Mouse (Mus musculus) naive thymus-derived CD4-positive, alpha-beta T cell, adult 2 months (primary cell): ENCODE data around the gene Smpd4.

Experiments used
- DNase-seq: peaks from one replicate; pipeline ENCODE4 v3.0.0-alpha.2; 2011; ENCODE audit warnings: low read depth

Smpd4 gene

DNA sequence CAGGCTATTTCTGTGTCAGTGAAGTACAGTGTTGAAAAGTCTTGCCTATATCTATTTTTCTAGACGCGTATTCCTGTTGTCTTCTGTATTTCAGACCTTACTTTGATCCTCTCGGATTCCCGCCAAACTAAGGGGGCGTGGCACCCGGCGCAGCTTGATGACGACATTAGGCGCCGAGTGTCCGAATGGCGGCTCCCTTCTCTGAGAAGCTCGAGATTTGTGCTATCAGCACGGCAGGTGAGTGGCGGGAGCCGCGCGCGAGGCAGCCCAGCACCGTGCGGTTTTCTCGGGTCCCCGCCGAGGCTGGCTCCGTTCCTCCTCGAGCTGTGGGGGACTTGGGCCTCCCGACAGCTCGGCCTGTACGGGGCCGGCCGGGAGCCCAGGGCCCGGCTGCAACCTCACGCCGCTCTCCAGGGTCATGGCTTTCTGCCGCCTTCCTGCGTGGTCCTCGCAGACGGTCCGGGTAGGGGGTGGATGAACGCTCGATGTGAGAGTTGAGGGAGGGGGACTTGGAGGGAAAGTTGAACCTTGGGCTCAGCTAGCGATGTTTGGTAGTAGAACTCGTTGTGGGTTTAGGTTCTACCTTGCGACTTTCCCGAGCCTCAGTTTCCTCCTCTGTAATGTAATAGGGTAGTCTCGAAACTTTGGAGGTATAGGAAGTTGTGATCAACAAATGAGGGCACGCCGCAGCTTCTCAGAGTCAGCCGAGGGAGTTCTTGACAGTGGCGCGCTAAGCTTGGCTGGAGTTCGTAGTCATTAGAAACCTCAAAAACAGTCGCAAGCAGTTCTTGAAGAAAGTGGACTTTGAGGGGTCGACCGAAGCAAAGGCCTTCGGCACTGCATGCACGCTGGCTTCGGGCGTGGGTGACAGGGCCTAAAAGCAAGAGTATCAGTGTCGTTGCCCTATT lies at the start of gene Smpd4:
Gene Smpd4 (plus strand): TSS at position 157 of the 908 bp plus-strand sequence.
- peak; percentile 92 for DNase-seq

DNA sequence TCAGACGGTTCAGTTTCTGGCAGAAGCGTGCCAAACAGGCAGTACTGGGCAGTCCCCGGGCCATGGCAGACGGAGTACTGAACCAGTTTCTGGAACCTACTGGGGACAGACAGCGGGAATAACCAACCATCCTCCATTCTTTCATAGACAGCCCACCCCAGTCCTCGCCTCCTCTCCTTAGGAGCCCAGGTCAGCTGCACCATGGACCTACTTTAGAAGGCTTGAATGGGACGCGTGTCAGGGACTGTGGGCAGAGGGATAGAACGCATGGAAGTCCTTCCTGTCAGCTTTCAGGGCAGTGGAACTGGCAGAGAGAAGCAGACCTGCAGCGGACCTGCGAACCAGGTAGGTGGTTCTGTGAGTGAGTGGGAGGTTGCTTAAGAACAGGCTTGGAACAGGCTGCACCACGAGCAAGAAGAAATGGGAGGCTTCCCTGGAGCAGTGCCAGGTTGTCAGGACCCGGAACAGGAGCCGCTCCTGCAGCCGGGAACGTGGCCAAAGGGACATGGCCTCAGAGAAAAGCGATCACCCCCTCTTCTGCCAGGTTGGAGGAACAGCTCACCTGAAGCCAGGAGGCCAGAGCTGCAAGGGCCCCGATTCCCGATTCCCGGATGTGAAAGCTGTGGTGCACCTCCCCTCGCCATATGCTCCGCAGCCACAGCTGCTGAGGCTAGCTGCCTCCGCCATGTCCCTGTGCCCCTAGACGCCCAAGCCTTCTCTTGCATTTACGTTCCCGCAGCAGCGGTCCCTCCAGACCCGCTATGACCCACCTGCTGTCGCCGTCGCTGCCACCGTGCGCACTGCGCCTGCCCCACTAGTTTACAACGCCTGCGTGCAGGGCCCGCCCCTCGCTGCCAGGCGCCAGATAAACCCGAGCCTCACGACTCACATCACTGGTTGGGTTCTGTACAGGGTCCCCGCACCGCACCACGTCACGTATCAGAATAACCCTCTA lies 43.0 kb upstream of the Smpd4 start:
- peak; percentile 23 for DNase-seq

DNA sequence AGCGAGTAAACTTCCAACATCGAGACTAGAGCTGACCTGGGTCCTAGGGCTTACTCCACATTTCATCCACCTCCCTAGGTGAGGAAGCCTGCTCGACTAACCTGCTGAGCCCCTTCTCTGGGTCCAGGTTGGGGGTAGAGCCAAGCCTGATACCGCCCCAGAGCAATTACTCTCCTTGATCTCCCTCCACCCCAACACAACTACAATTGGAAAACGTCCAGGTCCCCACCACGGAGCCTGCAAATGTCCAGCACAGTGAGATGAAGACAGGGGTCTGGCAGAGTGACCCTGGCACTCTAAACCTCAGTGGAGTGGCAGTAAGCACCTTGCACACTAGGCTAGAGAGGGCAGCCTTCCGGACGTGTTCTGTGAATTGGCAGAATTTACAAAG lies 42.3 kb upstream of the Smpd4 start:
- no peak for DNase-seq

DNA sequence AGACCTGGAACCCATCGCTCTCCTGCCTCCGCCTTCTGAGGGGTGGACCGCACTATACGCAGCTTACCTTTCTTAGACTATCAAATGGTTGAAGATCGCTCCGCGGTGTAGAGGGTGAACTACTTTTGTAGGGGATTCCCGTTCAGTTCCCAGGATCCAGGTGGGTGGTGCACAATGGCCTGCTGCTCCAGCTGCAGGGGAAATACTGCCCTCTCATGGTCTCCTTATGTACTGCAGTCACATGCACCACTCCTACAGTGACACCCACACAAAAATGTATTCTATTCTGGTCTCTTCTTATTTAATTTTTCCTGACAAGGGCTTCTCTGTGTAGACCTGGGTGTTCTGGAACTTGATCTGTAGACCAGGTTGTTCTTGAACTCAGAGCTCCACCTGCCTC lies 36.1 kb upstream of the Smpd4 start, which contains the start of gene Slc7a4:
Gene Slc7a4 (minus strand): TSS at position 151 of the 400 bp plus-strand sequence.
- peak; percentile 39 for DNase-seq

DNA sequence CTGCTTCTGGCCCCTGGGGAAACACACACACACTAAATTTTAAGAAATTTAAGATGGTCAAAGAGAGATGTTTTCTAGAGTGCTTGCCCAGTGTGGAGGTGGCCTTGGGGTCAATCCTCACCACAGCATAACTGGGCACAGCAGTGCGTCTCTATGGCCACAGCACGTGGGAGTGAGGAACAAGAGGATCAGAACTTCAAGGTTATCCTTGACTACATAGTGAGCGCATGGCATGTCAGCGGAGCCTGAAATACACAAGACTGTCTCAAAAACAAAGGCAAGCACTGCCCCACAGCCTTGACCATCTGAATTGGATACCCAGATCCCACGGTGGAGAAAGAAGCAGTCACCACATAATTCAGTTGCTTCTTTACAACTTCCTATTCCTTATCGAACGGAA lies 34.6 kb upstream of the Smpd4 start:
- DNase-seq = no peak

DNA sequence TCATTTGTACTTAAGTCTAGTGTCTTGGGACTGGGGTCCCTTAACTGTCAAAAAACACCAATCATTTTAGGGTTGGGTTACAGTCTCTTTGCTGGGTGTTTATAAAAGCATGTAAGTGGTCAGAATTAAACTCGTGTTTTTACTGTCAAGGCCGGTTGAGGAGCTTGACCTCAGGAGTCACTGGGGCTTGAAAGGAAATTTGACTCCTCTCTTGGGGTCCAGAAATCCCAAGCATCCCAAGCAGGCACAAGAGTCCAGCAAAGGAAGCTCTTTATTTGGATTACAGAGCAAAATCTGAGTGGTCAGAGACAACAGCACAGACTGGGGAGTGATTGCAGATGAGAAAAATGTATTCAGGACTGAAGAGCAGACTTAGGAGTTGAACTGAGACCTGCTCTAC lies 28.4 kb upstream of the Smpd4 start:
- no peak for DNase-seq

DNA sequence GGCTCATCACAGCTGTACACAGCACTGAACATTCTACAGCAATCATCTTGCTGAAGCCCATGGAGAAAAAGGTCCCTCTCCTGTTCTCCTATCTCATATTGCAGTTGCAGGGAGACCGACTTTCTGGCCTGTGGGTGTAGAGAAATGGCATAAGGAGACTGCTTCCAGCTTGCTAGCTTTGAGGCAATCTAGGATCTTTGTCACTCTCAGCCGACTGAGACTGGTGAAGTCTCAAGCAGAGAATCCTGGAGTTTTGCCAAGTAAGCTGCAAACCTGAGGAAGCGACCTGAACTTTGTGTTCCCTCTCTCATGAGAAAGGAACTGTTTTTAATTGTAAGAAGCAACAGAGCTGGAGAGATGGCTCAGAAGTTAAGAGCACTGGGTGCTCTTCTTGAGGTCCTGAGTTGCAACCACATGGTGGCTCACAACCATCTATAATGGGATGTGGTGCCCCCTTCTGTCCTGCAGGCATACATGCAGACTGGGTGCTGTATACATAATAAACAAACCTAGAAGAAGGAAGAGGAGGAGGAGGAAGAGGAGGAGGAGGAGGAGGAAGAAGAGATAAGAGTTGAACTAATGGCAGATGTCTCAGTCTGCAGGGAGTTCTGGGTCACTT lies 18.1 kb upstream of the Smpd4 start:
- no peak for DNase-seq

DNA sequence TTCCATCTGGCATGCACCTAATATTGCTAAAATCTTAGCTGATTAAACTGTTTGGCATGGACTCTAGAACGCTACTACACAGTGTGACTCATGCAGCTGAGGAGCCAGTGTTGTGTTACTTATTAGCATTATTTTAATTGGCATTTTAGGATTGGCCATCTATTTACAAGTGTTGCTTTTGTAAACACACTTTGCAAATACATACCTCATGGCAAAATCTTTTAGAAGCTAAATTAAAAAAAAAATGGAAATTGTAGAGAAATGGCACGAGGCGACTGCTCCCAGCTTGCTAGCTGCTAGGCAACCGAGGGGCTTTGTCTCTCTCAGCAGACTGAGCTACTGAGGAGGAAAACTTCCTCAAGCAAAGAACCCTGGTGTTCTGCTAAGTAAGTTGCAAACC lies 14.2 kb upstream of the Smpd4 start:
- no peak for DNase-seq

DNA sequence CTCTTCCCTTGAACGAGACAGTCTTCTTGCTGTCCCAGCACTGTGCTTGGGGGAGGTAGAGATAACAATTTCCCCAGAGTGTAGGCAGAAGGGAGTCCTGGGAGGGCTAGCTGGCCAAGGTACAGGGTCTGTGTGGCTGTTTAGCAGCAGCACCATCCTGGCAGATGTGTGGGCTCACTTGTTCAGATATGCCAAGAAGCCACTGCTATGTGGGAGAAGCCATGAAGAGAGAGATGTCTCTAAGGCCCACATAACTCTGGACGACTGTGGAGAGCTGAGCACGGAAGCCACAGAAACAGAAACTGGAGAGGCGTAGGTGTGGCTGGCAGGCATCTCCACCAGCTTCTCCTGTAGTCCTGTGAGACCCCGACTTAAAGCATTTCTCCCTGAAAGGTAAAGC lies 13.5 kb upstream of the Smpd4 start:
- no peak for DNase-seq

DNA sequence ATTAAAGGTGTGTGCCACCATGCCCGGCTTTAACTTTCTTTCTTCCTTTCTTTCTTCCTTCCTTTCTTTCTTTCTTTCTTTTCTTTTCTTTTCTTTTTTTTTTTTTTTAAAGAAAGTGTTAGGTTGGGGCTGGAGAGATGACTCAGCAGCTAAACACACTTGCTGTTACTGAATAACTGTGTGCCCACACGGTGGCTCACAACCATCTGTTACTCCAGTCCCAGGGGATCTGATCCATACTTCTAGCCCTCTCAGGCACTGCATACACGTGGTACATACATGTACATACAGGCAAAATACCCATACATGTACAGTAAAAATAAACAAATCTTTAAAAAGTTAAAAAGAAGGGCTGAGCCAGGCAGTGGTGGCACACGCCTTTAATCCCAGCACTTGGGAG lies 7.8 kb upstream of the Smpd4 start:
- no peak for DNase-seq

DNA sequence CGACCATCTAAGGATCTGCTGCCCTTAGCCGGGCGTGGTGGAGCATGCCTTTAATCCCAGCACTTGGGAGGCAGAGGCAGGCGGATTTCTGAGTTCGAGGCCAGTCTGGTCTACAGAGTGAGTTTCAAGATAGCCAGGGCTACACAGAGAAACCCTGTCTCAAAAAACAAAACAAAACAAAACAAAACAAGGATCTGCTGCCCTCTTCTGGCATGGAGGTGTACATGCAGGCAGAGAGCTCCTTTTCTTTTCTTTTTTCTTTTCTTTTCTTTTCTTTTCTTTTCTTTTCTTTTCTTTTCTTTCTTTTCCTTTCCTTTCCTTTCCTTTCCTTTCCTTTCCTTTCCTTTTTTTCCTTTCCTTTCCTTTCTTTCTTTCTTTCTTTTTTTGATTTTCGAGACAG lies 4.4 kb upstream of the Smpd4 start:
- DNase-seq = peak; percentile 38

DNA sequence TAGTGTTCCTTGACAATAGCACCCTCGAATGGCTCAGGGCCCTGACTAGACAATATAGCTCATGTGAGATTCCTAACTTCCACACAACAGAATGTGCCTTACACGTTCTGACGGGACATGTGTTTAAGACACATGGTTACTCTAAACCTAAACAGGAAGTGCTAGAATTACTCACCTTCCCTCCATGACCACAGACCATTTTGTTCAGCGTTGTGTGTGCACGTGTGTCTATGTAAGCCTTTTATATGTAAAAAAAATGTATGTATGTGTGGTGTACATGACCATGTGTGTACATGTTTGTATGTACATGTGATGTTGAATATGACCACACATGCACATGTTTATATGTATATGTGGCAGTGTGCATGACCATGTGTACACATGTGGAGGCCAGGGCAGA lies 2.9 kb upstream of the Smpd4 start:
- DNase-seq = no peak

DNA sequence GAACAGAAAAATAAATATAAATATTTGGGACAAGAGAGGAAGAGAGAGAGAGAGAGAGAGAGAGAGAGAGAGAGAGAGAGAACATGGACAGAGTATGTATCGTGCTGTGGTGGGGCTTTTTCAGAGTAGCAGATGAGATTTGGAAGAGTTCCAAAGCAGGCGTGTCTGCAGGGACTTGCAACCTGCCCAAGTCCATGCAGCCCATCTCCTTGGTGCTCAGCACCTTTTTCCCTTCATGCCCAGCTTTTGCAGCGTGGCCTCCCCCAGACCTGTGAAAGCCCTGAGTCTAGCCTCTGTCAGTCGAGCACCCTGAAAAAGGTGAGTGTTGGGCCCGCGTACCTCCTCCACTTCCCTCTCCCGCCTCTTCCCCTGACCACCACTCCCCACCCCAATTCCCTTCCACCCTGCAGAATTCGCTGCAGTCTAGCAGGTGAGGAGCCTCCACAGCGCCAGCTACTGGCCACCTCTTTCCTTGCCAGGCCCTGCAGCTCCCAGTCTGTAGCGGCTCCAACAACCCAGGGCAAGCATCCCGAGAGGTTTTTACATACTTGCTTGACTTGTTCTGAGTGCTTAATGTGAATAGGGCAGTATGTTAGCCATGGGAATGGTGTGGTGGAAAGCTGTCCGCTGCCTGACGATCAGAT lies 1.1 kb upstream of the Smpd4 start:
- peak; percentile 65 for DNase-seq

DNA sequence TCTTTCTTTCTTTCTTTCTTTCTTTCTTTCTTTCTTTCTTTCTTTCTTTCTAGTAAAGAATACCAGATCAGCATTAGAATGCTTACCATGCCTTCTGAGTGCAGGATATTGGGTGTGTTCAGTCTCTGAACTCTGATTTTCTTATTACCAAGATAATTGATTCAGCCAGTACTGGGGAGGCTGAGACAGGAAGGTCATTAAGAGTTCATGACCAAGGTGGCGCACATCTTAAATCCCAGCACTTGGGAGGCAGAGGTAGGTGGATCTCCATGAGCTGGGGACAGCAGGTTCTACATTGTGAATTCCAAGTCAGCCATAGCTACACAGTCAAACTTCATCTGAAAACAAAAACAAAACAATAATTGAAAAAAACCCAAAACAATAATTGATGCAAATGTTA lies 2.8 kb downstream of the Smpd4 start:
- no peak for DNase-seq

DNA sequence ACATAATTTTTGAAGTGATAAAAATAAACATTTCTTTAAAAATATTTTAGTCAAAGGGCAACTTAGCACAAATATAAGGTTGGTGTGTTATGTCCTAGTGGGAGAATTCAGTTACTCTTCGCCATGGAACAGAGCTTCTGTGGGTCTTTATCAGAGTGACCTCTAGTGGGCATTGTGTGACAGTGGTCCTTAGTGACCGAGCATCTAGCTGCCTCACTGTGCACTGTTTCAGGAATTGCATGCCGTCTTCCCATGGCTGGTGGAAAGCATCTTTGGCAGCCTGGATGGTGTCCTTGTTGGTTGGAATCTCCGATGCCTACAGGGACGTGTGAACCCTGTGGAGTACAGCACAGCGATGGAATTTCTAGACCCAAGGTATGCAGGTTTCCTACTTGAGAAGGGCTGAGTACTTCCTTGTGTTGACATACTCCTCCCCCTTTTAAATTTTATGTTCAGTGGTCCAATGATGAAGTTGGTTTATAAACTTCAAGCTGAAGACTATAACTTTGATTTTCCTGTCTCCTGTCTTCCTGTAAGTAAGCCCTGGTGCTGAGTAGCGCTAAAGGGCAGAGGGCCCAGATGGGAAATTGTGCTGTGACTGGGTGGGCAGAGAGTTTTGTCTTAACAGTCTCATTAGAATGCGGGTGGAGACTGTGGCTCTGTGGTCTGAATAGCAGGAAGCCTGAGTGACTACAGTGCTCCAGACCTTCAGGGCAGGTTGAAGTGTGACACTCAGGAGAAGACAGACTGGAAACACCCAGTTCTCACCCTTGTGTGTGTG lies 6.5 kb downstream of the Smpd4 start:
- no peak for DNase-seq

DNA sequence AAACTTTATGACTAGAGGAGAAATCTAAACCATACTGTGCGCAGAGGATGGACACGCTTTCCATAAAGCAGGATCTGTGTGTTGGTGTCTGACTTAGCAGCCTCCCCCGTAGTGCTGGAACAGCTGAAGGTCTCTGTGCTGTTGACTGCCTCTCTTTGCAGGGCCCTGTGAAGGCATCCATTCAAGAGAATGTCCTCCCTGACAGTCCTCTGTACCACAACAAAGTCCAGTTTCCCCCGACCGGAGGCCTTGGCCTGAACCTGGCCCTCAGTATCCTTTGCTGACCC lies 7.1 kb downstream of the Smpd4 start:
- no peak for DNase-seq

DNA sequence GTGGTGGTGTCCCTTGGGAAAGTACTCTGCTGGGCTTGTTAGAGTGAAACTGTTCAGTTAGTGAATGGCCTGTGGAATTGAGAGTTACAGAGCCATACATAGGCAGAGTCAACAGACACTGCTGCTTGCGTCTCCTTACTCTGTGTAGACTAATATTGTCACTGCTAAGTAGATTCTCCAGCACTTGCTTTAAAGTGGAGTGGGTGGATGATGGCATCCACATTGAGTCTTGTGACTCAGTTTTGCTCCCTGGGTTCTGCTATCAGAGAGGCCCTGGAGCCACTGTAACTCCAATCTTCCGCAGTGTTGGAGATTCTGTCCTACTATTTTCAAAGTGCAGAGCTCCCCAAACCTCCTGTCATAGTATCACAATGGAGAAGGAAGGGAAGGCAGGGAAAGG lies 13.4 kb downstream of the Smpd4 start:
- no peak for DNase-seq

DNA sequence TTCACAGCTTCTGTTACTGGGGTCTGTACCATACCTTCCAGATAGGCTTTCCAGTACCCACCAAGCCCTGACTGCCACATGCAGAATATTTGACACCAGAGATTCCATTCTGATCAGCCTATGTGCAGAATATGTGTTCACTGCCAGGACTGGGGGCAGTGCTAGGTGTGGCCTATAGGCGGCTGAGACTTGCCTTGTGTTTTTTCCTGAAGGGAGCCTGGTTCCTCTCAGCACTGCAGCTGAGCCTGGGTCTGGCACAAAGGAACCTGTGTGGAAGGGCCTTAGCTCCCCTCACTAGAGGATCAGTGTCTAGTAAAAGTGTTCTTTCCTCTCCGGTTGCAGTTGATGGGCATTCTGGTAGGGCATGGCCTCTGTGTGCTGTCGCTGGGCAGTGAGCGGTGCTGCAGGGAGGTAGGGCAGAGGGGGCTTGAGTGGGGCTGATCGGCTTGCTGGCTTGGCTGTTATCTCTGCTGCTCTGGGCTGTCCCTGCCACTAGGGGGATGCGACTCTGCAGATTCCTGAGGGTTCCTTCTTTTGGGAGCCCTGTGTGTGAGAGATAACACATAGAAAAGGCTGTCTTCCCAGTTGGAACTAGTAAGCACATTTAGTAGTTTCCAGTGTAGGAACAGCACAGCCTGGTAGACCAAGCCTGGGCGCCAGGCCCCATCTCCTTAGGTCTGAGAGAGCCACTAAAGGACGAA lies 14.5 kb downstream of the Smpd4 start:
- DNase-seq = no peak

DNA sequence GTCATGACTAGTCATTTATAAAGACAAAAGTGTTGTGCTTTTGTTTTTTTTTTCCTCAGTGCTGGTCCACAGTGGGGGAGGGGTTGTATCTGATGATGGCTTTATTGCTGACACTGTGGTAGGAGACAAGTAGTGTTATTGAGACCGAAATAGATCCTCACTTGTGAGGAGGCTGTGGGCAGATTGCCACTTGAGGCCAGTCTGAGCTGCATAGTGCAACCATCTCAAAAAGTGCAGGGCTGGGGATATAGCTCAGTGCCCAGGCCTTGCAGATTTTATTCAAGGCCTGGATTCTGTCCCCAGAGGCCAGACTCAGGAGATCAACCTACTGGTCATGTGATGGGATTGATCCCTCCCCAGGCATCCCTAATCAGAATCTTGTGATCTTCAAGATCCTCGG lies 17.8 kb downstream of the Smpd4 start:
- no peak for DNase-seq

DNA sequence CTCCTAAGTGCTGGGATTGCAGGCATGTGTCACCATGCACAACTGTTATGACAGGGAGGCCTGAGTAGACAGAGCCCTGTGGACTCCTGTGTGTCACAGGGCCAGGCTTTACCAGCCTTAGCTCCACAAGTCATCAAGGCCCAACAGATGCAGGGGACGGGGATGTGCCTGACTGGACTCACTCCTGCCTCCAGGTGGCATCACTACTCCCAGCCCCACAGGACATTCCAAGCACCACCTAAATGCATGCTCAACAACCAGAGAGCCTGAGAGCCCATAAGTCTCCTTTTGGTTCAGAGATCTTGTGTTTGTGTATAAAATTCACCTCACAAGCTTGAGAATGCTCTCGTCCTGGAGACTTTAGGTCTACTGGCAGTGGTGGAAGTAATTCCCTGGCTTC lies 18.5 kb downstream of the Smpd4 start:
- no peak for DNase-seq
